Mouse (Mus musculus) megakaryocyte, embryonic 14.5 days (primary cell): Measurements from ENCODE around the gene Tmem247.

Experiments used
- FLI1 ChIP-seq: IDR thresholded peaks from 2 replicates; pipeline ENCODE4 v1.6.1; 2012; ENCODE audit warnings: low read length, inconsistent platforms, mixed read lengths
- GATA1 ChIP-seq: IDR thresholded peaks from 3 replicates; pipeline ENCODE4 v1.6.1; 2012; ENCODE audit warnings: mixed read lengths, low read length, inconsistent platforms, borderline replicate concordance

GRCm38 (mm10) chr17:86963586-86963902 is 46.4 kb downstream of the Tmem247 start:
- TF ChIP-seq FLI1 = no peak
- TF ChIP-seq GATA1 = no peak
